Mouse (Mus musculus) gastrocnemius, postnatal 14 days (tissue): ENCODE results near the gene Rcc1. TPM values are rescaled to one million over a fixed set of nuclear protein-coding genes. Genes with fewer than 3 reads are reported as not detected.

Experiments used
- DNase-seq: peaks from one replicate; pipeline ENCODE4 v3.0.0; 2021; ENCODE audit warnings: mixed read lengths
- intact Hi-C: fragments of 180-260 bp; cut with DNase I; formaldehyde crosslinking; loops from one replicate; pipeline ENCODE4 v1.15.1; 2025; ENCODE audit warnings: low total_unique reads
- long read RNA-seq, 2 experiments: library from polyadenylated mRNA; stranded (forward); transcript quantifications; one replicate each; pipeline ENCODE4 v2.0.0; 2021
- total RNA-seq, 2 experiments: library from RNA; stranded (reverse); gene quantifications; 2 replicates each; pipeline ENCODE4 v1.2.3; 2021

Gene Rcc1
- 1 to 10 TPM; 7.5 to 9.1 TPM for total RNA-seq
- long read RNA-seq, experiment 1, transcript Rcc1-202 (10 exons, 2,285 nt) = major isoform, 7 of 9 reads
- long read RNA-seq, experiment 1, partial matches to known transcripts = 1 of 9 reads
- long read RNA-seq, experiment 1, other reads (novel, unspliced or antisense) = 1 of 9 reads
- long read RNA-seq, experiment 2, transcript Rcc1-202 (10 exons, 2,285 nt) = major isoform, 7 of 11 reads
- long read RNA-seq, experiment 2, partial matches to known transcripts = 0 of 11 reads
- long read RNA-seq, experiment 2, other reads (novel, unspliced or antisense) = 1 of 11 reads

DNA sequence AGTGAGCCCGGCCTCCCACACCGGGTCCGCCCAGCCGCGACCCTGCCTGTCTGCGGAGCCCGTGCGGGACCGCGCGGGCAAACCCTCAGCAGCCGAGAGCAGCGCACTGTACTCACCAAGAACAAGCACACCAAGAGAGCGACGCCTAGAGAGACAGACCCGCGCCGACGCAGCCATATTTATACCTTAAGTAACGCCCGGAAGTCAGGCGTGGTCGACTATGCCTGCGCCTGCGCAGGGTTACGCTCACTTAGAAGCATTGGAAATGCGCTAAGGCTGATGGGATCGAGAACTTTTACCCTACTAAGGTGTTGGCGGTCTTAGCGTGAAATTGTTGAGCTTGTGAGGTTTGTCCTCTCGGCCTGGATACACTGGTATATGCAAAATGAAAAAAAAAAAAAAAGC, at the start of gene Rcc1:
TSS of gene Rcc1 (minus strand) at position 125 of the 405 bp plus-strand sequence.
- DNase-seq = peak; percentile 88
- intact Hi-C loops = no loop called here

DNA sequence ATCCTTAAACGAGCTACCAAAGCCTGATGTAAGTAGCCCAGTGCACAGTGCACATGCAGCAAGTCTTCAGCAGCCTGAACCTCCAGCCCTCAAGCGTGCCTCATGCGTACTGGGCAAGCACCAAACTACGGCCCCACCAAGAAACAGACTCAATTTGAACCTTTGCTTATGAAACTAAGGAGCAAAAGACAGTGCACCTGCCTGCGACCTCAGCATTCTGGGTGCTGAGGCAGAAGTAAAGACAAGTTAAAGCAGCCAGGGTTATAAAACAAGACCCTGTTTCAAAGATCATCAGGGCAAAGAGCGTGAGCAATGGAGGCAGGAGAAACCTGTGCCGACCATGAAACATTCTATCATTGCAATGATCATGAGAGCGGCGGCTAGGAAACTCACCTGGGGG, 47.6 kb upstream of the Rcc1 start:
- intact Hi-C loops = no loop called here
- DNase-seq = no peak

DNA sequence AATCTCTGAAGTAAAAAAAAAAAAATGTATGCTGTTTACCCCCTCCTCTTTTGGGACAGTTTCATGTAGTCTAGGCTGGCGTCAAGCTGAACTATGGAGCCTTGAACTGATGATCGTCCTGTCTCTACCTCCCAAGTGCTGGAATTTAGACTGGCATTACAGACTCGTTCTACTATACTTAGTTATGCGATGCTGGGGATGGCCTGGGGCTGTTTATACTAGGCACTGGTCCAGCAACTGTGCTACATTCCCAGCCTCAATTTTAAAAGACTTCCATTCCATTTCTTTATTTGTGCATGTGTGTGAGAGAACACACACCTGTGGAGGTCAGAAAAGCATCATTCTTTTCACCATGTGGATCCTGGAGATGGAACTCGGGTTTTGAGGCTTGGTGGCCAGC, 45.5 kb upstream of the Rcc1 start:
- intact Hi-C loops = no loop called here
- DNase-seq = no peak

DNA sequence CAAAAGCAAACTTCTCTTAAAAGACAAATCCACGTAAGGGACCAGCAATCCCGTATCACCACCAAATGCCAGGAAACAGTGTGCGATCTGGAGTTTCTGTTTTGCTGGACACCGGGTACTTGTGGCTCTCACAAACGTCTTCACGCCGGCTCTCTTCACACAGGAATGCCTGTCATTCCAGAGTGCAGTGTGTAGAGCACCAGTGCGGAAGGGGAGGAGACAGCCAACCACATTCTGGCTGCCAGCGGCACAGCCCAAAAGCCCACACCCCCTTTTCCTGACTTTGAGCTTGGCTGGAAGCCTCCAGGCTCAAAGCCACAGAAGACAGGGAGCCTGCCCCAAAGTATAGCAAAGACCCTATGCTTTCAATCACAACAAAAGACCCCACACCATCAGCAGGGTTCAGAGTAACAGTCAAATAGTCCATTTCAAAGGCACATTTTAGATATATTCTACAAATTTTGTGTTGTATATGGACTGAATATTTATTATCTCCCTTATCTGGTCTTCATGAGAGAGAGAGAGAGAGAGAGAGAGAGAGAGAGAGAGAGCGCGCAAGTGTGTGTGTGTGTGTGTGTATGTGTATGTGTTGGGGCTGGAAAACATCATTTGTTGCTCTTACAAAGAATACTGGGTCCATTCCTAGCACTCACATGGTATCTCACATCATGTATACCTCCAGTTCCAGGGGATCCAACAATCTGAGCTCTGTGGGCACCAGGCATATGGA, 44.8 kb upstream of the Rcc1 start:
- DNase-seq = peak; percentile 74
- intact Hi-C loops = no loop called here

DNA sequence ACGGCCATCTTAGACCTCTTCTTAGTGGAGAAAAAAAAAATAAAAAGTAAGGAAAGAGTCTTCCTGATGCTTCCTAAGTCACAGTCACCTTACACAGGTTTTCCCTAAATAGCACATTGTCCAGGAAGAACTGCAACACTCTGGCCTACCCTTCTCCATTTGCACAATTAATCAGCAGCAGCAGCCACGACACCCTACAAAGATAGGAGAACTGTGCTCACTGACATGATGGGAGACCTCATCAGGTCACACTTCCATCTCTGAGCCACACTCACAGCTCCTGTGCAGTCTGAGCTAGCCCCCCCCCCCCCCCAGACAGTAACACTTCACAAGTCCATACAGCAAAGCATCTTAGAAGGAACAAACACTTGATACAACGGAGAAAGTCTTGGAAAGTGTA, 43.7 kb upstream of the Rcc1 start:
- DNase-seq = no peak
- intact Hi-C loops = no loop called here

DNA sequence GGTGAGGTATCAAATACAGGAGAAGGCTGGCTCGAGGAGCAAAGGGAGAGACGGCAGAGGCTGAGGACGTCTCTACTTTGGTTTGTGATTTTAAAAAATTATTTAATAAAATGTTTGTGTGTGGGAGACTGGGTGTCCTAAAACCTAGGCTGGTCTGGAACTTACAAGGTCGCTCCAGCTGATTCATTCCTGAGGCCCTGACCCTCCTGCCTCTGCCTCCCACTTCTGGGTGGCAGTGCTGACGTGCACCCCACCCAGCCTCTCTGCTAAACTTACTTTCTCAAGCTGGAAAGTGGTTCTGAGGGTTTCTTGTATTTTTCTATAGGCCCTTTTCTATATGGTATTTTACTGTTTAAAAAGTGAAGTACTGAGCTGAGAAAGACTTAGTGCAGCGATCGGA, 42.8 kb upstream of the Rcc1 start:
- intact Hi-C loops = no loop called here
- DNase-seq = no peak

DNA sequence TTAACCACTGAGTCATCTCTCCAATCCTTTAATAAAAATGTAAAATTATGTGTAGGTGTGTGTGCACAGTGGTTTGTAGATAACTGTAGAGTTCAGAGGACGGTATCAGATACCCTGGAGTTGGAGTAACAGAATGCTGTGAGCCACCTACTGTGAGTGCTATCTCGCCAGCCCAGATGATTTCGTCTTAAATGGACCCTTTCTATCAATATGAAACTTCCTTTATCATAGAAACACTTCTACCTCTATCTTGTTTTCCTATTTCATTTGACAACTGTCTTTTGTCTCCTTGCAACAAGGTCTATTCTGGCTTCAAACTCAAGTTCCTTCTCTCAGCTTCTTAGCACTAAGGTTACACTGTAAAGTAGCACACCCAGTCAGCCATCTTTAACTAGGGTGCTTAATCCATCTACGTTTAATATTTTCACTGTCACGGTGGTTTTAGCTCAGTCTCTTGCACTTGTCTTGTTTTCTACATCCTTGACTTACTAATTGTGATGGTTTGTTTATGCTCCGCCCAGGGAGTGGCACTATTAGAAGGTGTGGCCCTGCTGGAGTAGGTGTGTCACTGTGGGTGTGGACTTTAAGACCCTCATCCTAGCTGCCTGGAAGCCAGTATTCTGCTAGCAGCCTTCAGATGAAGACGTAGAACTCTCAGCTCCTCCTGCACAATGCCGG, 37.8 kb upstream of the Rcc1 start:
- intact Hi-C loops = no loop called here

DNA sequence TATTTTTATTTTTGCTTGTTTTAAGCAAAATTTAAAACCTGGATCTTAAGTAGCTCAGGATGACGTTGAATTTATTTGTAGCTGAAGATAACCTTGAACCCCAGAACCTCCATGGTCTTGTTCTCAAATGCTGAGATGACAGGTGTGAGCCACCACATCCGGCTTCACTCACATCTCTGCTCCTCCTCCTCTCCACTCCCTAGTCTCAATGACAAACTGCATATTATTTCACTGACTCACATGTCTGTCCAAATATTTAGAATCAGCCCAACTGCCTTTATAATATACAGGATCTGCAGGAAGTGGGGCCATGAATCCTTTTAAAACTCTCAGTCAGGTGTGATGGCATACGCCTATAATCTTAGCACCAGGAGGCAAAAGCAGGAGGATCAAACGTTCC, 35.9 kb upstream of the Rcc1 start:
- DNase-seq = no peak
- intact Hi-C loops = no loop called here

More for the DNA sequence above, 37.8 kb upstream of the Rcc1 start:
- no peak for DNase-seq

DNA sequence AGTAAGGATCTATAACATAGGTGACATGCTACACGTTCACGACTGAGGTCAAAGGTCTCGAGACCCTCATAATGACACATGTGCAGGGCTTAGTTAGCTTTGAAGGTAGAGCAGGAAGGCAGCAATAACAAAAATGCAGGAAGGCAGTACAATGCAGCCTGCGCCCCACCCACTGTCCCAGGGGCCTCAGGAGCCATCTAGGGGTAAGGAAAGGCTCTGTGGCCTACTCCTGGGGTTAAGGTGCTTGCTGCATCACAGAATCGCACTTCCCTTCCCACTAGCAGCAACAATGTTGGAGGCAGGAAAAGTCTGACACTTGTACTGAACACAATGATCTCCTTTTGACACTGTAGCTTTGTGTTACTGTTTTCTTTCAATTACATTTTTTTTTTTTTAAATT, 34.2 kb upstream of the Rcc1 start:
- DNase-seq = no peak
- intact Hi-C loops = no loop called here

DNA sequence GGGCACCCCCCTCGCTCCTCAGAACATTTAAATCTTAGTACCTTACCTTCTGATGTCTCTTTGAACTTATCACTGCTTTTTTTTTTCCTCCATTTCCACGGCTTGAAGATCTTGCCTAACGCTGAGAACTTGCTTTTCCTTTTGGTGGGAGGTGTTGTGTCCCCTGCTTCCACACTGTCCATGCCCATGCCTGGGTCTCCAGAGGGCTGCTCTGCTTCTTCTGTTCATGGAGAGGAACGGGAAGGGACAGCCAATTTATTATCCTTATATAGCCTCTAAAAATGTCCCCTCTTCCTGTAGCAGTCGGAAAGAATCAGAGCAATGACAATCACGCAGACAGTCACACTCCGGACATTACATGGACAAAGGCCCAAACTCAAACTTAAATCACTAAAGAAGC, 33.4 kb upstream of the Rcc1 start:
- no peak for DNase-seq
- intact Hi-C loops = no loop called here

DNA sequence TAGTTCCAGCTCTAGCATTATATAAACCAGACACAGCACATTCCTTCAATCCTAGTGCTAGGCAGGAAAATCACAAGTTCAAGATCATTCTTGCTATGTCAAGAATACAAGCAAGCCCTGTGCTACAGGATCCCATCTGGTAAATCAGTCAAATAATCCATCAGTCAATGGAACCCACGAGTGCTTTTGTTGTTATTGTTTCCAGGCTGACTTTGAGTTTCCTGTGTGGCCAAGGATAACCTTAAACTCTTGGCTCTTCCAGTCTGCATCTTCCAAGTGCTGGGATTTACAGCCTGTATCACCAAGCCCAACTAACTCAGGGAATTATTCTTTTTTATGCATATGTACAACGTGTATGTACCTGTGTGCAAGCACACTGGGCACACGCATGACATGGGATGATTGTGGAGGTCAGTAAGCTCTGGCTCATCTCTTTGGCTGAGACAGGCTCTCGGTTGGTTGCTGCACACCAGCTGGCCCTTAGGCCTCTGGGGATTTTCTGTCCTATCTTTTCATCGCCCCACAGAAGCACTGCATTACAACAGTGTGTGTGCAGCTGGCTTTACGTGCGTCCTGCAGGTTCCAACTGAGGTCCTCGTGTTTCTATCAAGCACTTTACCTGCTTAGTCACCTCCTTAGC, 32.5 kb upstream of the Rcc1 start:
- intact Hi-C loops = no loop called here
- DNase-seq = no peak

DNA sequence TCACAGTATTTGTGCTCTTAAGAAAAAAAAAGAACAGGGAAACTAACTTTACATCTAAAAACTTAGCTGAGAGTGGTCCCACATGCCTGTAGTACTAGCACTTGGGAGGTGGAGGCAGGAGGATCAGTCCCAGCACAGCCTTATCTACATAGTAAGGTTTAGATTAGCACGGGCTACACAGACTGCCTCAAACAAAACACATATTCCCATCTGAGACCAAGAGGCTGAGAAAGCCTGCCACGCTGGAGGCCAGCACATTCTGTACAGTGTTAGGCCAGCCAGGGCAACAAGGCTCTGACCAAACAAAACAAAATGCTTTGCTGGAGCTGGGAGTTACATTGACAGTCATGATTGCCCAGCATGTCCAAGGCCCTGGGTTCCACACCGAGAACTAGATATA, 30.1 kb upstream of the Rcc1 start:
- intact Hi-C loops = no loop called here
- no peak for DNase-seq

DNA sequence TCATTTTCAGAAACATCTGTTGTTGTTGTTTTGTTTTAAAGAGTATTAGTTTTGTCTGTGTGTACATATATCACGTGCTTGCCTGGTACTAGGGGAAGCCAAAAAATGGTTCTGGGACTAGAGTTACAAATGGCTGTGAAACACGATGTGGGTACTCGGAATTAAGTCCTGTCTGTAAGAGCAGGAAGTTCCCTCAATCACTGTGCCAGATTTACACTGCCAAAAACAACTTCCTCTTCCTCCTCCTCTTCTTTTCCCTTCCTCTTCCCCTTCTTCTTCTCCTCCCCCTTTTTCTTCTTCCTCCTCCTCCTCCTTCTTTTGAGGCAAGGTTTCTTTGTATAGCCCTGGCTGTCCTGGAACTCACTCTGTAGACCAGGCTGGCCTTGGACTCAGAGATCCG, 28.9 kb upstream of the Rcc1 start:
- intact Hi-C loops = no loop called here
- no peak for DNase-seq

DNA sequence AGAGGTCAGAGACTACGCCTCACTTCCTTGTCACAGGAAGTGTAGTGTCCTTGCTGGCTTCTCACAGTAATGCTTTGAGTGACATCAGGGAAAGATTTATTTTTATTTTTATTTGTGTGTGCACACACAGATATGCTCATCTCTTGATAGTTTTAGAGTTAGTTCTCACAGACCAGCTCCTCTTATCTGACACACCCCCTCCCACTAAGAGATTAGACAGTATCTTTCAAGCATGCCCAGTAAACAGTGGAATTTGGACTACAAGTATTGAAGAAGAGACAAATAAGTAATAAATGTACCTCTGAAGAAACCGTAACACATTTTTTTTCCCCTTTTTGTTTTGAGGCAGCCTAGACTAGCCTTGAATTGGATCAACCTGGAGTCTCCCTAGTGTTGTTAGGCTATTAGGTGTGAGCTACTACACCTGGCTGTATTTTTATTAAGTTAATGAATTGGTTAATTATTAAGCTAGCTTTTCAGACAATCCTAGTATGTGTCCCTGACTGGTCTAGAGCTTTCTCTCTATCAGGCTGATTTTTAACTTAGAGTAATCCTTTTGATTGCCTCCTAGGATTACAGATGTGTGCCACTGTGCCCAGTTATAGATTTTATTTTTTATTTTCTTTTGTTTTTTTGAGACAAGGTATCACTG, 27.7 kb upstream of the Rcc1 start:
- intact Hi-C loops = no loop called here
- no peak for DNase-seq

DNA sequence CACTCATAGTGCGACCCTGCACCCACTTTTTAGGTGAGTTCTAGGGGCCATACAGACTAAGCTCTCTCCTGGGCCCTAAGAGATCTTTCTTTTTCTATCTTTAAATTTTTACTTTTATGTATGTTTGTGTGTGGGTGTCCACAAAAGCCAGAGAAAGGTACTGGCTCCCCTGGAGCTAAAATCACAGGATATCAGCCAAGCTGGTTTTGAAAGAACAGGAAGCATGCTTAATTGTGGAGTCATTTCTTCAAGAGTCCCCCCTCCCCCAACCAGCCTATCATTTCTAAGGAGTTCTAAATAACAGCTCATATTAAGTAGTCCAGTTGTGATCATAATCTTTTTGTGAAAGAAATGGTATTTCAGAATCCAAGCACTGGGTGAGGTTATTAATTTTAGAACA, 20.4 kb upstream of the Rcc1 start:
- intact Hi-C loops = no loop called here

DNA sequence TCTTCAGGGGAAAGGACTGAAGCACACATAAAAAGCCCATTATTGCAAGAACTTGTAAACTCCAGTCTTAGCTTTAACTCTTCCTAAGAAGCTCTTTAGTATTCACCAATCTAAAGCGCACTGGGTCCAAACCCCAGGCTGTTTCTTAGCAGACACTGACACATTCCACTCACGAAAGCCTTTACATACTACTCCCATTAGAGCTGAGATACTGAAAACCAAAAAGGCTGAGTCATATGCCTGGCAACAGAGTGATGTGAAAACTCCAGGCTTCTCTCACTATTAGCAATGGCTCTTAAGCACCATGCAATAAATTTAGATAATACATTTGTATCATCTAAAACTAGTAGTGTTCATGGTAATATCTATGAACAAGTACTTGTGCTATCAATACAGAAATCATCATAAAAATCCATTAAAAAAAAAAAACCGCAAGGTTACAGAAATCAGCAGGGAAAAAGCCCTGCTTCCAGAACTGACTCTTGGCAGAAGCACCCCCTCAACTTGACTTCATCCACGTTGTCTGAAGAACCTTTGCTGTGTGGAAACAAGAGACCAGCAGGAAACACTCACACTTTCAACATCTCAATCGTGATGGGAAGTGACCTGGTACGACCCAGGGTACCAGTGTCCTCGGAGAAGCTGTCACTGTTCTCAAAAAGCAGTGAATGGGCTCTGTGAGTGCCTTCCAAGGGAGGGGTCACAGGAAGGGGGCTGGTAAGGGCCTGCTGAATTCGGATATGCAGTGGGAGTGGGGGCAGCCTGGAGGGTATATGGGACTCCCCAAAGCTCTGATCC, 16.7 kb upstream of the Rcc1 start:
- intact Hi-C loops = loop anchor here (5.0 kb wide), 1 partner anchor 37 kb away; no protein-coding TSS in a partner anchor
- DNase-seq = no peak

More for the DNA sequence above, 20.4 kb upstream of the Rcc1 start:
- no peak for DNase-seq

DNA sequence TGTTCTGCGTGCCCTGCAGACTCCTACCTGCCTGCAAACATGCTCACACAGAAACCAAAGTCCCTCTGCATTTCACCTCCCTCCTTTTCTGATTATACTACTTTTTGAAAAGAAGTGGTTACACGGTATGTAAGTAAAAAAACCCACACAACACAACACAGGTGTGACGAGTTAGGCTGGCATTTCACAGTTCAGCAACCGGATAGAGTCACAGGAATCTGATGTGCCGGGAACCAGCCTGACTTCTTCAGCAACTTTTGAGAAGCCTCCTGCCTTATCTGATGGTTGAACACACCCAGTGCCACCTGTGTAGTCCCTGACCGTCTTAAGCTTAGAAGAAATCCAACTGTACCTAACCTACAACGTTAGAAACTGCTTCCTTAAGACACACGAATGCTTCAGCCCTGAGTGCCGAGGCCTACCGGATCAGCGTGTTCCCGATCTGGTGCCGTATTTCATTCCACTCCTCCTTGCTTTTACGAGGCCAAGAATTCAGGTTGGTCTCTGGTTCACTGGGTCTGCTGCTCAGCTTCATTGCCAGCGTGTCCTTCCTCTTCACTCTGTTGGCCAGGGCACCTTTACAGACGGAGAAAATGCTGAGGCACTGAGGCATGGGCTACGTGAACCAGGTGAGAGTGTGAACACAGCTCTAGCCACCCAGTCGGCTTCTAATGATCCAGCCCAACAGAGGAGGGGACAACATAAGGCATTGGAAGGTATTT, 14.2 kb upstream of the Rcc1 start:
- intact Hi-C loops = loop anchor here (5.0 kb wide), 1 partner anchor 40 kb away; no protein-coding TSS in a partner anchor
- DNase-seq = no peak

DNA sequence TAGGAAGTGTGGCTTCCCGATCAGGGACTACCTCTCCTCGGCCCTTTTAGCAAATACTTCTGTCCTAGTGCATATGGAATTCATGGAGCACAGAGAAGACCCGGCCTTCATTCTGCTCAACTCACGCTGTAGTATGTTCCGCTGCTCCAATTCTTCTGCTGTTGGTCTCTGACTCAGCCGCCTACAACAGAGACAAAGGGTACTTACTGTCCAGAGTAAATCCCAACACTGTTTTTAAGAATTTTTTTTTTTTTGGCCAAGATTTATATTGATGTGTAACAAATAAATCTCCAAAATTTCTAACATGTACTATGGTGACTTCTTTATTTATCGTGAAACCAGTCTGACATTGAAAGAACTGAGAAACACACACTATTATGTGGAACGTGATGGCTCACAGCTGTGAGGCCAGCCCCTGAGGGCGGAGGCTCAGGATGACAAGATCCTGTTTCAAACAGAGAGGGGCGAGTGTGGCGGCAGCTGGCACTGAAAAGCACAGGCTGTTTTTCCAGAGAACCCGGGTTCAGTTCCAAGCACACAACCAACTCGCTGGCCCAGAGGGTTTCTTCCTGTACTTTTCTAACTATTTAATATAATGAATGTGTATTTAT, 12.2 kb upstream of the Rcc1 start:
- DNase-seq = no peak
- intact Hi-C loops = loop anchor here (5.0 kb wide), 1 partner anchor 42 kb away; no protein-coding TSS in a partner anchor
